Mouse (Mus musculus) small intestine, adult 2 months (tissue): ENCODE data around the gene Lmbrd2.

ENCODE experiments used
- CTCF ChIP-seq: fragments of 200-500 bp; IDR thresholded peaks from 2 replicates; pipeline ENCODE4 v1.5.1; 2012; ENCODE audit warnings: low read depth, mild to moderate bottlenecking, control low read depth, inconsistent platforms, low read length, moderate library complexity, mixed read lengths; ENCODE audit not compliant: insufficient replicate concordance, insufficient read length; ENCODE audit errors: extremely low read depth
- POLR2A ChIP-seq: fragments of 200-500 bp; IDR thresholded peaks from 2 replicates; pipeline ENCODE4 v1.6.1; 2012; ENCODE audit warnings: low read depth, mild to moderate bottlenecking, control low read depth, inconsistent platforms, low read length, moderate library complexity

DNA sequence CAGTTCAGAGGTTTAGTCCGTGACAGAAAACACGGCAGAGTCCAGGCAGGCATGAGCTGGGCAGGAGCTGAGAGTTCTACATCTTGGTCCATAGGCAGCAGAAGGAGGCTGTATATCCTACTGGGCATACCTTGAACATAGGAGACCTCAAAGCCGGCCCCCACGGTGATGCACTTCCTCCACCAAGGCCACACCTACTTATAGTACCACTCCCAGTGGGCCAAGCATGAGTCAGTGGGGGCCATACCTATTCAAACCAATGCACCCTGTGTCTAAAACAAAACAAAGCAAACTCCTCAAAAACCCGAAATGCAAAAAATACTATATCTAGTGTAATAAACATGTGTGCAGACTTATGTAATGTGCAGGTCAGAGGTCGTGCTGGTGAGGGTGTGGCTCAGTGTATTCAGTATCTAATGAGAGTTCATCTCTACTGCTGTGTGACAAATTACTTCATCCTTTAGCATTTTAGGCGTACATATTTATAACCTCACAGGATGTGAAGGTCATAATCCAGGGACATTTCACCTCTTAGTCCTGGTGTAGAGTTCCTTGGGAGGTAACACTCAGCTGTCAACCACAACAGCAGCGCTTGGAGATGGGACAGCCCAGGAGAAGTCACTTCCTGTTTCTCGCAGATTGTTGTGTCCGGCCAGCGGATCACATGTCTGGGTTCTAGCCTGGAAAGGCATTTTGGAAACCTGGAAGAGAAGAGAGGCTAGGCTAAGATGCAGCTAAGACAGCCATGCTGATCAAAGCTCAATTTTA, 46.6 kb upstream of the Lmbrd2 start:
- TF ChIP-seq CTCF = no peak
- no peak for TF ChIP-seq POLR2A
